Mouse (Mus musculus): ENCODE measurements around the gene Cps1.

DNA sequence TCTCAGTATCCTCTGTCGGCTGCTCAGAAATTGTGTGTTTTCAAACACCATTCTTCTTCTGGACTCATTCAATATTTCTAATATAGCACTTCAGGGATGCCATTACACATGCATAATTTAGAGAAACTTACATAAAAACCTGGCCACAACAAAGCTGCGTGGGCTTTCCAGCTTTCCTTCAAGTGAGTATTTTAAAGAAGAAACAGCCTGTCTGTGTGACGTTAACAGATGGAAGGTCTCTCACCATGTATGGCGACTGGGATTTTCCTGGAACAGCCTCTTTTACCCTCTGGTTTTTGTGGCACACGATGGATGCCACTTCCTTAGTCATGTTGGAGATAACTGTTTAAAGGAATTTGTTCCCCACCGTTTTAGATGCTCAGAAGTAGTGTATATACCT lies 60.7 kb downstream of the Cps1 start:
- TF ChIP-seq POLR2A (IDR thresholded peaks at IDR 0.05; ENCODE audit: insufficient read depth, low read depth, low read length) (no peak), CTCF (IDR thresholded peaks at IDR 0.05; ENCODE audit: insufficient read depth, low read depth, low read length) (no peak)
